Mouse (Mus musculus) liver, postnatal 0 days (tissue): Measurements from ENCODE around the gene Fermt1. TPM values are rescaled to one million over a fixed set of nuclear protein-coding genes. Genes with fewer than 3 reads are reported as not detected.

Experiments
- ATAC-seq: fragments of 200-750 bp; cut with Nextera tagmentation; 2 replicates; pipeline ENCODE4 v1.8.0; 2017; ENCODE audit warnings: mild to moderate bottlenecking, moderate library complexity
- DNase-seq: peaks from one replicate; pipeline ENCODE4 v3.0.0-alpha.2; 2016
- H3K27ac ChIP-seq: fragments of 300-500 bp; sonication (generic); 2 replicates; pipeline ENCODE4 v1.5.1; 2014; ENCODE audit warnings: antibody characterized with exemption, moderate library complexity, mild to moderate bottlenecking, low read depth
- H3K27me3 ChIP-seq: fragments of 300-500 bp; sonication (generic); 2 replicates; pipeline ENCODE4 v1.6.1; 2014; ENCODE audit warnings: low read length, control low read depth, mixed read lengths; ENCODE audit not compliant: insufficient read depth
- H3K36me3 ChIP-seq: fragments of 300-500 bp; sonication (generic); replicated peaks from 2 replicates; pipeline ENCODE4 v1.6.1; 2014; ENCODE audit warnings: mild to moderate bottlenecking, control low read depth, low read length, moderate library complexity, mixed read lengths; ENCODE audit not compliant: insufficient read depth
- H3K4me1 ChIP-seq: fragments of 300-500 bp; sonication (generic); 2 replicates; pipeline ENCODE4 v1.6.1; 2014; ENCODE audit warnings: antibody characterized with exemption, mild to moderate bottlenecking, control low read depth; ENCODE audit not compliant: insufficient read depth
- H3K4me2 ChIP-seq: fragments of 300-500 bp; sonication (generic); 2 replicates; pipeline ENCODE4 v1.6.1; 2014; ENCODE audit warnings: low read depth, mild to moderate bottlenecking, low read length, moderate library complexity, mixed read lengths
- H3K4me3 ChIP-seq: fragments of 300-500 bp; sonication (generic); 2 replicates; pipeline ENCODE4 v1.5.1; 2014; ENCODE audit warnings: low read depth, low read length
- H3K9ac ChIP-seq: fragments of 300-500 bp; sonication (generic); replicated peaks from 2 replicates; pipeline ENCODE4 v1.6.1; 2014; ENCODE audit warnings: mild to moderate bottlenecking, moderate library complexity
- H3K9me3 ChIP-seq: fragments of 300-500 bp; sonication (generic); 2 replicates; pipeline ENCODE4 v1.6.1; 2016; ENCODE audit warnings: mild to moderate bottlenecking, control low read depth, low read length, mixed read lengths
- CTCF ChIP-seq: sonication (generic); IDR thresholded peaks from 2 replicates; pipeline ENCODE4 v1.5.1; 2016; ENCODE audit warnings: antibody characterized with exemption, low read depth
- EP300 ChIP-seq: IDR thresholded peaks from 2 replicates; pipeline ENCODE4 v1.6.1; 2016; ENCODE audit warnings: antibody characterized with exemption, low read depth, mild to moderate bottlenecking
- WGBS: fragments of 180-500 bp; shearing (Covaris S2); extraction: QIAGEN DNeasy Blood & Tissue Kit; methylation state at CpG from one replicate; pipeline ENCODE4 v1.1.7; 2014; ENCODE audit not compliant: insufficient replicate concordance; 5-methylcytosine and 5-hydroxymethylcytosine counted together
- polyA plus RNA-seq: library from polyadenylated mRNA; unstranded; fragments of >200 nt; fragmentation: Nextera tagmentation; extraction: Ambion mirVana; gene quantifications from 2 replicates; pipeline ENCODE4 v1.2.1, GENCODE M21; 2015

Gene Fermt1
- polyA plus RNA-seq, 1 experiment from 2014 or later = 0.41 TPM

GRCm38 (mm10) chr2:132936176-132936575, 9.5 kb downstream of the Fermt1 start:
- H3K4me3 ChIP-seq = no peak overlapping the region
- no peak overlapping the region for H3K4me2 ChIP-seq
- H3K4me1 ChIP-seq = no peaks in the 10 kb centered on the region
- H3K9me3 ChIP-seq = no peaks in the 10 kb centered on the region
- no peaks in the 10 kb centered on the region for H3K27me3 ChIP-seq
- no peak overlapping the region for H3K27ac ChIP-seq
- no peak for ATAC-seq
- TF ChIP-seq CTCF = no peak
- no peak for TF ChIP-seq EP300
- no peak overlapping the region for H3K9ac ChIP-seq
- no peaks in the 10 kb centered on the region for H3K36me3 ChIP-seq
- WGBS = 64% methylated on average over 4 of the region's 4 CpGs
- DNase-seq = no peak

GRCm38 (mm10) chr2:132934711-132935110, 11.0 kb downstream of the Fermt1 start:
- Histone ChIP-seq H3K27ac (no peak overlapping the region), H3K4me2 (no peak overlapping the region), H3K36me3 (no peaks in the 10 kb centered on the region), H3K4me1 (no peaks in the 10 kb centered on the region), H3K4me3 (no peak overlapping the region), H3K27me3 (no peaks in the 10 kb centered on the region), H3K9me3 (no peaks in the 10 kb centered on the region), H3K9ac (no peak overlapping the region)
- 80% methylated on average over 4 of the region's 4 CpGs for WGBS
- DNase-seq (no peak), ATAC-seq (no peak)
- TF ChIP-seq EP300 (no peak), CTCF (no peak)

GRCm38 (mm10) chr2:132934142-132934541, 11.6 kb downstream of the Fermt1 start:
- 65% methylated on average over 2 of the region's 2 CpGs for WGBS
- TF ChIP-seq EP300 (no peak), CTCF (0 out of 2 replicates have a peak, but pooled peaks have one; percentile 13)

GRCm38 (mm10) chr2:132928999-132929398, 16.7 kb downstream of the Fermt1 start:
- 64% methylated on average over 2 of the region's 2 CpGs for WGBS
- DNase-seq (no peak), ATAC-seq (no peak)
- no peak overlapping the region for H3K4me3 ChIP-seq
- no peak for TF ChIP-seq CTCF
- no peak for TF ChIP-seq EP300
- no peaks in the 10 kb centered on the region for H3K36me3 ChIP-seq
- no peaks in the 10 kb centered on the region for H3K27me3 ChIP-seq
- H3K9ac ChIP-seq = no peak overlapping the region
- H3K4me2 ChIP-seq = no peak overlapping the region
- no peaks in the 10 kb centered on the region for H3K9me3 ChIP-seq
- H3K4me1 ChIP-seq = no peaks in the 10 kb centered on the region
- H3K27ac ChIP-seq = no peak overlapping the region

More at GRCm38 (mm10) chr2:132934142-132934541, 11.6 kb downstream of the Fermt1 start:
- Histone ChIP-seq H3K36me3 (no peaks in the 10 kb centered on the region), H3K27ac (no peak overlapping the region), H3K9me3 (no peaks in the 10 kb centered on the region), H3K27me3 (no peaks in the 10 kb centered on the region), H3K9ac (no peak overlapping the region), H3K4me1 (no peaks in the 10 kb centered on the region), H3K4me2 (no peak overlapping the region), H3K4me3 (no peak overlapping the region)
- no peak for ATAC-seq
- DNase-seq = no peak

- Histone ChIP-seq H3K4me1 (no peaks in the 10 kb centered on the region), H3K4me2 (no peak overlapping the region), H3K27me3 (no peaks in the 10 kb centered on the region), H3K27ac (no peak overlapping the region), H3K4me3 (no peak overlapping the region), H3K9ac (no peak overlapping the region), H3K9me3 (no peaks in the 10 kb centered on the region), H3K36me3 (no peaks in the 10 kb centered on the region)
- TF ChIP-seq CTCF = no peak
- no peak for TF ChIP-seq EP300
- WGBS = 50% methylated on average over 2 of the region's 2 CpGs
- DNase-seq (no peak), ATAC-seq (no peak)
These were observed 17.8 kb downstream of the Fermt1 start for GRCm38 (mm10) chr2:132927871-132928270.

- no peak overlapping the region for H3K4me3 ChIP-seq
- no peaks in the 10 kb centered on the region for H3K27me3 ChIP-seq
- H3K4me2 ChIP-seq = no peak overlapping the region
- DNase-seq (no peak), ATAC-seq (no peak)
- WGBS = 66% methylated on average over 2 of the region's 2 CpGs
- no peak for TF ChIP-seq EP300
- TF ChIP-seq CTCF = no peak
- H3K9me3 ChIP-seq = no peaks in the 10 kb centered on the region
- no peak overlapping the region for H3K27ac ChIP-seq
- H3K9ac ChIP-seq = no peak overlapping the region
- H3K4me1 ChIP-seq = peaks cover 4% of the 10 kb centered on the region; the same call in 1 of the 2 replicates
- H3K36me3 ChIP-seq = no peaks in the 10 kb centered on the region
These were observed 18.4 kb downstream of the Fermt1 start for GRCm38 (mm10) chr2:132927298-132927697.
